Mouse (Mus musculus): ENCODE results near the gene Specc1.
"Not testable (repeated sequence)": the region's sequence is repeated elsewhere in the genome, so short reads cannot be mapped to it uniquely, and the experiment has no call there.

The Specc1 gene

DNA sequence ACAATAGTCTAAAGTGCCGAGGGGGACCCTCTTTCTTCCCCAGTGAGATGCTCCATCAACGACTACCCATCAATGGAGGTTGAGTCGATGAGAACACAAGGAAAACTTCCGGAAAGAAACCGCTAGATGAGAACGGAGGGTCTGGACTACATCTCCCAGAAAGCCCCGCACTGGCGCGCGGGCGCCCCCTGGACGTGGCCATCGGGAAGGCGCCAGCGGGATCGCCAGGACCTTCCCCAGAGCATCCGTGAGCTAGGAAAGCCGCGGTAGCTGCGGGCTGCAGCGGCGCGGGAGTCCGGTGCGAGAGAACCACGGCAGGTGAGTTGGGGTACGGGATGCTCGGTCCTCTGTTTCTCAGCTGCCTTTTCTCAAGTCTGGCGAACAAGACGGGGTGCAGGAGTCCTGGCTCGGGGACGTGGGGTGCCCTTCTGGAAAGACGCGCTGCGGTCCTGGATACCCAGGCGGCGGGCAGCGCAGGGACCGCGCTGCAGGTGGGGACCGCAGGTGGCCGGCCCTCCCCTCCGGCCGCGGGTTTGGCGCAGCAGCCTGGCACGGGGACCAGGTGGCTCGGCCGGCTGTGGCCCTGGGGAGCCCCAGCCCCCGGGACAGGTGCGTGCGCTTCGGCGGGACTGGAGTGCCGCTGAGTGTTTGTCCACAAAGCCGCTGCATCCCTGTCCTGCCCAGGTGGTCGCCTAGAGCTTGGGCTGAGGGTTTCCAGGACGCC lies at the start of gene Specc1:
Gene Specc1, plus strand, starts transcription at position 192 of the 724 bp plus-strand sequence.
- DNase-seq = peak; percentile 92

- DNase-seq = no peak
Measured at GRCm38 (mm10) chr11:61908315-61908714, 48.2 kb upstream of the Specc1 start.

GRCm38 (mm10) chr11:61919702-61920101 lies 36.9 kb upstream of the Specc1 start:
- no peak for DNase-seq

GRCm38 (mm10) chr11:61923309-61923708 lies 33.3 kb upstream of the Specc1 start:
- DNase-seq = no peak

DNA sequence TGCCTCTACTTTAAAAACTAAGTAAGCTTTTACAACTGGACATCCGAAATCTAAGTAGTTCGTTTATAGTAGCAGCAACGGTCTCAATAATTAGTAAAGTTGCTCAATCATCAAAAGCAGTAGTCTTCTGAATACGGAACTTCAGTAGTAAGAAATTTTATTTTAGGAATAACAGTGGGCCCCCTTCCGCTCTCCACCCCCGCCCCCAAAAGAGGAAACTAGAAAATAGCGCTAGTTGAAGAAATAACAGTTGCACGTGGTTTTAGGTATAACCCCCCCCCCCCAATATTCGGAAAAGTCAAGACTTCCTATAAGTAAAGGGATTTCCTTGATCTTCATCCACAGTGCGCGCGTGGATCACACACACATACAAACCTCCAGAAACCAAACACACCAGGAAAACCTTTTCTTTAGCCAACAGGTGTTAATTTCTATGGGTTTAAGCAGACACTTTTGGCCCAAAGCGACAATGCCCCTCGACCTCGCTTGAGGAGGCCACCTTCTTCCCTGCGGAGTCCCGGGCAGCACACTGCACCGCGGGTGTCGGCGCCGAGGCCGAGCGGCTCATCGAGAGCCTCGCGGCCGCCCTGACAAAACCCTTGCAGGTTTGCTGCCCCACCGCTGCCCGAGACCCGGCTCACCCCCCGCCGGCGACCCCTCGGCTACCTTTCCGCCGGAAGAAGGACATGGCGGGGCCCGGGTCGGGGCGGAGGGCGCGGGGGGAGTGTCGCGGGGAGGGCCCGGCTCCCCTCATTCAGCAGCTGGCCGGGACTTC lies 27.1 kb upstream of the Specc1 start:
- DNase-seq = no peak

GRCm38 (mm10) chr11:61930098-61930517 lies 26.5 kb upstream of the Specc1 start, which contains the start of gene Akap10:
TSS of gene Akap10 (minus strand) at chr11:61930252.
- peak; percentile 94 for DNase-seq

- DNase-seq = peak; percentile 14
Measured at GRCm38 (mm10) chr11:61930640-61931586, 25.6 kb upstream of the Specc1 start.

GRCm38 (mm10) chr11:61937761-61938160 lies 18.8 kb upstream of the Specc1 start:
- DNase-seq = no peak

GRCm38 (mm10) chr11:61942903-61943302 lies 13.7 kb upstream of the Specc1 start:
- DNase-seq = no peak

- no peak for DNase-seq
Measured at GRCm38 (mm10) chr11:61944417-61944816, 12.1 kb upstream of the Specc1 start.

DNA sequence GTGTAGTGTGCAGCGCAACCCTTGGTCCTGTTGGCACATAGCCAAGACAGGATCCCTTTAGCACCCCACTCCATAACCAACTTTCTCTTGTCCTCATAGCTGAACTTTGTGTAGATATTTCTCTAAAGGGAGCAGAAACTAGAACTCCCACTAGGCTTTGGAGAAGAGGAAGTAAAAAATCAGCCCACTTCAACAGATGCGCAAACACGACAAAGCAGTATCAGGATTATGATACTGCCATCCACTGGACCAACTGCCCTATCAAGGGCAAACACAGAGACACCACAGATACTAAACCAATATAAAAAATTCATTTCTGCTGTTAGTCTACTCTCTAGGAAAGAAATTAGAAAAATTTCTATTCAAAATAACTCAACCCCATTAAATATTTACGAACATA lies 10.0 kb upstream of the Specc1 start:
- DNase-seq = no peak

DNA sequence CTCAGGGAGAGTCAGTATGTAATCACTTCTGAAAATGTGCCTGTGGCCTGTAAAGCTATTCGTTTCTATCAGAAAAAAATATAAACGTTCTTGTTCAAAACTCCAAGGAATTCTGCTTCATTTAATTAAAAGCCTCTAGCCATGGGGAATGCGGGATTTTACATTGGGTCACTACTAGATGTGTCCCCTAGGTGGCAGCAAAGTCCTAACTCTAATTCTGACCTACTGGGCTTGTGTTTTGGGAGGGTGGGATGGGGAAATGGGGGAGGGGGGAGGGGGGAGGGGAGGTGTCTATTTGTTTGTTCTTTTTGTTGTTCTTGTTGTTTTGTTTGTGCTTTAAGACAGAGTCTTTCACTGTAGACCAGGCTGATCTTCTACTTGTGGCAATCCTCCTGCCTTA lies 7.2 kb upstream of the Specc1 start:
- DNase-seq = peak; percentile 37

DNA sequence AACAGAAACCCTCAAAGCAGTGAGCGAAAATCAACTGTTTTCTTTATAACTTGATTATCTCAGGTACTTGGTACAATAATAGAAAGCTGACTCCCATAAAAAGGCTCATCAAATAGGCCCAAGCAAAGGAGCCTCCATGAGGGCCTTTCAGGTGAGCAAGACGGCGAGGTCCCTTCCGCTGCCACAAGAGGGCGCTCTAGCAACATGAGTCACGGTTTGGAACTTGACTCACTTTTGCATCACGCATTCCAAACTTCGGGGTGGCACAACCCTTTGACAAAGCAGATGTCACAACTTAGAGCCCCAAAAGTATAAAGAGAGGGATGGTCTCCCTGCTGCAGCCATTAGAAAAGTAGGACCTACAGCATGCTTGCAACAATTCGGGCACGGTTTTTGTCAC lies 5.9 kb upstream of the Specc1 start:
- DNase-seq = peak; percentile 76

DNA sequence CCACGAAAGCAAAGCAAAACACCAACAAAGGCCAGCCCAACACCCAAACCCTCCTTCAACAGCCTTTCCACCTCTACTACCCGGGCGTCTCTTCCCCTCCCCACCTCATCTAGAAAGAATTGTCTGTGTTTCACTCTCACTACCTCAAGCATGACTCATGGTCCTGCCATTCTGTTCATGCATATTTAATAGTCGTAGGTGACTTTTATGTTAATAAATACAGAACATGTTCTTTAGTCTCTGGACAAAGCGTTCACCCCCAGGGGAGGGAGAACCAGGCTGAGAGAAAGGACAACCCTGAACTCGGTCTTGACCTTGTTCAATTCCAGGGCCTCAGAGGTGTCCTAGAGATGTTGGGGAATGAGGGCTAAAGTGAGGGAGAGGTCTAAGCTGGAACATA lies 1.4 kb upstream of the Specc1 start:
- DNase-seq = no peak

- no peak for DNase-seq
Measured at GRCm38 (mm10) chr11:61955951-61956350, 612 bp upstream of the Specc1 start.

GRCm38 (mm10) chr11:61957296-61957813 lies 792 bp downstream of the Specc1 start:
- DNase-seq = peak; percentile 6

DNA sequence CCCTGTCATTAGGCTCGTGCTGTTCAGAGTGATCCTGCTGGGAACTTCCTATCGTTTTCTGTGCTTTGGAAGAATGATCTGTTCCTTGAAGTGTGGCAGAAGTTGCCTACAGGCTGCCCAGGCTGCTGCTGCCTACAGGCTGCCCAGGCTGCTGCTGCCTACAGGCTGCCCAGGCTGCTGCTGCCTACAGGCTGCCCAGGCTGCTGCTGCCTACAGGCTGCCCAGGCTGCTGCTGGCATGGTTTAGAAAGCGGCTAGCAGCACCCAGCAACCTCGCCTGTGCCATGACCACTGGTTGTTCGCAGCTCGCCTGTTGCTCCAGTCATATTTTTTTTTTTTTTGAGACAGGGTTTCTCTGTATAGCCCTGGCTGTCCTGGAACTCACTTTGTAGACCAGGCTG lies 2.1 kb downstream of the Specc1 start:
- not testable (repeated sequence) for DNase-seq

DNA sequence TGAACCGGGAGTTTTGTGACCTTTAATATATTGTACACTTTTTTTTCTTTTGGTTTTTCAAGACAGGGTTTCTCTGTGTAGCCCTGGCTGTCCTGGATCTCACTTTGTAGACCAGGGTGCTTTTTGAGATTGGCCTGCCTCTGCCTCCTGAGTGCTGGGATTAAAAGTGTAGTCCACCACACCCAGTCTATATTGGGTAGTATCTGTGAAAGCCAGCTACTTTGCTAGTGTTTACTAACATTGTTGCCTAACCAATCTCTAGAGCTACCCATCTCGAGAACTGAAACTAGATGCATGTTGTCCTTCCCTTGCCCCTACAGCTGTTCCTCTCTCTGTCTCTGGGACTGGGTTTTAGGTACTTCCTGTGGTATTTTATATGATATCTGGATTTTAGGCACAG lies 3.5 kb downstream of the Specc1 start:
- DNase-seq = no peak

DNA sequence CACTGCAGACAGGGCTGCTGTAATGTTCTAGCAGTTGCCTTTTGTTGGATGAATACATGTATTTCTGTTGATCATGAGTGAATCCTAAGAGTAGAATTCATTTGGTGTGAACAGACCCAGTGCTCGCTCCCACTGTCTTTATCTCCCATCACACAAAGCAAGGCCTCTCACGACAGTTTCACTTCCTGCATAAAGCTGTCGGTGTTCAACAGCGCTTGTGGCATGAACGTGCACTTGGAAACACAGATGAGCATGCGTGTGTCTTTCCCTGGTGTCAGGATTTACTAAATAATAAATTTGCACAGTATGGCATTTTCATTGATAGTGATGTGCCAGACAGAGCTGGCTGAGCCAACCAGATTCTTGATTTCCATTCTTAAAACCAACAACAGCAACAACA lies 6.1 kb downstream of the Specc1 start:
- DNase-seq = no peak

GRCm38 (mm10) chr11:61963193-61963592 lies 6.6 kb downstream of the Specc1 start:
- no peak for DNase-seq

DNA sequence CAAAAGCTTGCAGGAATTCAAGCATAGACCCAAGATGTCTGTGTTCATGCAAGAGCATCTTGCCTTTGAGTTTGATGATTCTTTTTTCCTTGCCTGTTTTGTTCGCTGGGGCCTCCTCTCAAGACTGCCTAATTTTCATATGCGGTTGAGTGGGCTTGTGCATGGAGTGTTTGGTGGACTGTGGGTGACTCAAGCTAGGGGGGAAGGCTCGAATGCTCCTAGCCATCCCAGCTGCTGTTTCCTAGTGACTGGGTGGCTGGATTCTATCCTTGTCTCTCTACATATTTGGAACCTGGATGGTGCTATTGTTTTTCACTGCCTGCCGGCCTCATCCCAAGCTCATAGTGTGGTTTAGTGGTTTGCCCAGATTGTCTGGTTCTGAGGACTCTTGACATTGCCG lies 8.0 kb downstream of the Specc1 start:
- no peak for DNase-seq

GRCm38 (mm10) chr11:61967034-61967433 lies 10.5 kb downstream of the Specc1 start:
- no peak for DNase-seq

DNA sequence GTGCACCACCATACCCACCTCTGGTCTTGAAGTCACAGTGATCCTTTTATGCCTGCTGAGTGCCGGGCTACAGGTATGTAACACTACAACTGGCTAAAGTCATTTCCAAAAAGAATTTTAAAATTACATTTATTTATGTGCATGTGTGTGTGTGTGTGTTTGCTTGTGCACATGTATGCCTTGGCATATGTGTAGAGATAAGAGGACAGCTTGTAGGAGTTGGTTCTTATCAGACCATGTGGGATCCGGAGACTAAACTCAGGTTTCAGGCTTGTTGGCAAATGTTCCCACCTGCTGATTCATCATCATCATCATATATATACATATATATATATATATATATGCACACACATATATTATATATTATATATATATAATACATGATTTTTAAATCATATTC lies 12.3 kb downstream of the Specc1 start:
- DNase-seq = no peak
